Mouse (Mus musculus) 3134 (cell line): ENCODE results near the gene Fam222a.

ENCODE experiments used
- DNase-seq: peaks from one replicate; pipeline ENCODE4 v3.0.0-alpha.2; 2011; ENCODE audit warnings: low spot score; ENCODE audit not compliant: insufficient read length; ENCODE audit errors: extremely low read depth

Fam222a gene

GRCm38 (mm10) chr5:114567565-114568197 lies at the start of gene Fam222a:
Gene Fam222a, plus strand, starts transcription at chr5:114568016.
- DNase-seq: no peak

DNA sequence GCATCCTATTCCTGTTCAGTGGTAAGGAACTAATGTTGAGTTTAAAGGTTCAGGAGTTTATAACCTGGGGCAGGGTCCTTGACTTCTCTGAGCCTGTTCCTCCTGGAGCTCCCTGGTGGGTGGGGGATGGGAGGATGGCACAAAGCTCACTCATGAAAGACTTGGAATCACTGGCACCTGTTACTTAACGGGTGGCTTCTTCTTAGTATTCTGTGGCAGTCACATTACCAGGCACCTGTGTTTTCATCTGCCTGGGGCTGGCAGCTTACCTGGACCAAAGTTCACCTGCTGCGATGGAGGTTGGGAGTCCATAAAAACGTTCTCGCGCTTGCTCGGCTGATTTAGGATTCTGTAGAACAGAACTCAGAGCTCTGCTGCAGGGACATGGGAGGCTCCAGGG lies 39.5 kb upstream of the Fam222a start:
- DNase-seq: no peak

DNA sequence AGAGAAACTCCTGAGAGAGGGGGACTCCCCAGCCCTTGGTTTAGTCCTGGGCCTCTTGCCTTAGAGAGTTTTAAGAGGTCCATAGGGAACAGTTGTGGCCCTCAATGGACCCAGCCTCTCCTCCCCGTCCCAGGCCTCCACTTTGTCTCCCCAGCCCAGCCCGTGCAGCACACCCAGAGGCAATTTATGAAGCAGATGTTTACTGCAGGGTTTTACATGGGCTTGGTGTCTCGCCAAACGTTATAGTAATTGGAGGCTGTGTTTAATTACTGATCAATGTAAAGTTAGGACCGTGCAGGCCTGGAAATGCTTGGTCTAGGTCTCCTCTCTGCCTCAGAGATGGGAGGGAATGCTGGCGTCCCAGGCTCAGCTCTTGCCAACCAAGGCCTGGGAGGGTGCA lies 37.5 kb upstream of the Fam222a start:
- no peak for DNase-seq

DNA sequence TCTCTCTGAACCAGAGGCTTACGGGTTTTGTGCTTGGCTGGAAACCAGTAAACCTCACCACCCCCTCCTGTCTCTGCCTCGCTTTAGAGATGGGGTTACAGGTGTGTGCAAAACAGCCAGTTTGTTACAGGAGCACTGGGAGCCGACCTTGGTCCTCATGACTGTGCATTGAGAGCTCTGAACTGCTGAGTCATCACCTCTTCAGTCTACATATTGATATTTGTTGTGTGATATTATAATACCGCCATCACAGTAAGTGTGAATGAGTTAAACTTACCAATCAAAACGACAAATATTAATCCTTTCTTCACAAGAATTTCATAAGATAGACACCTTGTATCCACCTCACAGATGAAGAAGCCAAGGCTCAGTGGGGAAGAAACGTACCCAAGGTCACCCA lies 35.8 kb upstream of the Fam222a start:
- no peak for DNase-seq

DNA sequence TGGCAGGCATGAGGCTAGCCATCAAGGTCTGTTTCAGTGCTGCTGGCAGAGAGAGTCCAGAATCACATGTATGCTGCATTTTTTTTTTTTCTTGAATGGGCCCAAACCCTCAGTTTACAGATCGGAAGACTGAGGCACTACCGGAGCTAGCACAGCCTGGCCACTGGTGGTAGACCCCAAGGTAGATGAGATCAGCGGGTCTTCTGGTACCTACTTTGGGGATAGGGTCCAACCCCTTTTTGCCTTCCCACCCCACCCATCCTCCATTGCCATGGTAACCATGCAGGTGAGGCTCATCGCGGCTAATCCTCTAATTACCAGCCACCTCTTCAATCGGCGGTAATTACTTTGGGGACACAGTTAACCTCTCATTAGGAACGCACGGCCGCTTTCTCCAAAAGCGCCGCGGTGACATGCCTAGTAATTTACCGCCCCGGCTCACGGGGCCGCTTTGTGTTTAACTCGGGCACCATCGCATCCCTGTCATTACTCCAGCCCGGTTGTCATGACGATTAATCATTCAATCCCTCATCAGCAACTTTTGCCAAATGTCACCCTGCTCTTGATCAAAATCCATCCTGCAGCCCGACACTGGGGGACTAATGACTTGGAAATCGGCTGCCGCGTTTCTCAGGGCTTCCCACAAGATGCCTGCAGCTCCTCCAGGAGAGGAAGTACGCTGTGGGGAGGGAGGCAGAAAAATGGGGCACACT lies 30.4 kb upstream of the Fam222a start:
- no peak for DNase-seq

- DNase-seq: no peak
These were observed 29.8 kb upstream of the Fam222a start for GRCm38 (mm10) chr5:114538021-114538405.

GRCm38 (mm10) chr5:114538752-114539151 lies 29.1 kb upstream of the Fam222a start:
- DNase-seq: no peak

- no peak for DNase-seq
These were observed 28.1 kb upstream of the Fam222a start for GRCm38 (mm10) chr5:114539766-114540165.

DNA sequence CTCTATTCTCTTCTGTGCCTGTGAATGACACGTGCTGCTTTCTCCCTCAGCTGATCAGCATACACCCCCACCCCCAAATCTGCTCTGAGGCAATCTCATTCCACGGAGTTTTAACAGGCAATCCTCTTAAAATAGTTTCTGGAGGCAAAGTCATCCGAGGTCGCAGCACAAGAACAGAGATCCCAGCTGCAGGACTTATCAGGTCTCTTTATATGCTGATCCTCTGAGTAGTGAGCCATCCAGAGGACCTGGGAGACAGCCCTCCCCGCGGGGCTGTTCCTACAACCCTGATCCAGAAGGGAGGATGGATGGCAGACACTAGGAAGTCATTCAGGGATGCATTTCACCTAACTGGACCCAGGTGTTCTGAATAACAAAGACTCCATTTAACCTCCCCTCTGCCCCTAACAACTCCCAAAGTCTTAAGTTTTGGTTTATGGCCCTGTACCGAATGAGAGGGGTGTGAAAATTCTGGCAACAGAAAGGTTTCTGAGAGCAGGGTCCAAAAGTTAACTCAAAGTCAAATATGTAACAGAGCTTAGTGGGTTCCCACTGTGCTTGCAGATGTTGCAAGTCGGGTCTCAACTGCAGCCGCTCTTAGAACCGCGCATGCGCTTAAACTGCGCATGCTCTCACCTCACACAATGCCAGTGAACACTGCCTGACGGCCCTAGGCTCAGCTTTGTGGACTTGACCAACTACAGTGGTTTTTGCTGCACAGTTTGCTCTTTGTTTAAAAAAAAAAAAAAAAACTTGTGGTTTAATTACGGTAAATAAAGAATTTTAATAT lies 26.0 kb upstream of the Fam222a start:
- no peak for DNase-seq

GRCm38 (mm10) chr5:114543656-114544055 lies 24.2 kb upstream of the Fam222a start:
- no peak for DNase-seq

DNA sequence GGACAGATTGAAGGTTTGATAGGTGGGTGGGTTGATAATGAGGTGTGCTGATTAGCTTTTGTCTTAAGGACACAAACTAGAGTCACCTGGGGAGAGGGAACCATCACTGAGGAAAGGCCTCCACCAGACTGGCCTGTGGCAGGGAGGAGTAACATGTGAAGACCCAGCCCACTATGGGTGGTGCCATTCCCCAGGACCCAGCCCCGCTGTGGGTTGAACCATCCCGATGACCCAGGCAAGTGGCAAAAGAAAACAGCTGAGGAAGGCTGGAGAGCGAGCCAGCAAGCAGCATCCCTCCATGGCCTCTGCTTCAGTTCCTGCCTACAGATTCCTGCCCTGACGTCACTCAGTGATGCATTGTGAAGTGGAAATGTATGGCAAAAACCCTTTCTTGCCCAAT lies 23.6 kb upstream of the Fam222a start:
- no peak for DNase-seq

GRCm38 (mm10) chr5:114545076-114545475 lies 22.7 kb upstream of the Fam222a start:
- DNase-seq: no peak

DNA sequence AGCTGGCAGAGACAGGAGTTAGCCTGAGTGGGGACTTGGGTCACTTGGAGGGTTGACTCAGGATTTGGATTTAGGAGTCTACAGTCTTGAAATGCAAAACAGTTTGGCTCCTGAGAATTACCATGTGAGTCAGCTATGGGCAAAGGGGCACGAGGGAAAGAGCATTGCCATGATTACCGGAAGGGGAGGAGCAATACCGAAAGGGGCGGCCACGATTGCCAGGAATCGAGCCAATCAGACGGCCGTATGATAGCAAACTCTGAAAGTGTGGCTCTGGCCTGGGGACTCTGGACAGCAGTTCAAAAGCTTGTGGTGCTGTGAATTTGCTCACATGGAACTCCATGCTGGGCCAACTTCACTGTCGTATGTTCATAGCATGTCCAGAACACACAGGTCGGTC lies 18.8 kb upstream of the Fam222a start:
- DNase-seq: no peak

DNA sequence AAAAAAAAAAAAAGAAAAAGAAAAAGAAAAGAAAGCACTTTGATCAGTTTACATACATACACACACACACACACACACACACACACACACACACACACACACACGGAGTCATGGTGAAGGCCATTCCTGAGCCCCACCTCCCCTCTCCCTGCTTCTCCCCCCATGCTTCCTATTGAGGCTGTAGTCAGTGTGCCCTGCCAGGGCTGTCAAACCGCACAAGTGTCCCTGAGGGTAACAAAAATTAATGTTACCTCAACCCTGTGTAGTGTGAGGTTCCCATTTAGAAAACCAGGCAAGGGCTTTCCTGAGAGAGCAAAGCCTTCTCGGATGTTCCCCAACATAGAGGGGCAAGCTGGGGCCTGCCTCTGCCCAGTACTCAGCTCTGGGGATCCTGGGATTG lies 18.0 kb upstream of the Fam222a start:
- DNase-seq: no peak

DNA sequence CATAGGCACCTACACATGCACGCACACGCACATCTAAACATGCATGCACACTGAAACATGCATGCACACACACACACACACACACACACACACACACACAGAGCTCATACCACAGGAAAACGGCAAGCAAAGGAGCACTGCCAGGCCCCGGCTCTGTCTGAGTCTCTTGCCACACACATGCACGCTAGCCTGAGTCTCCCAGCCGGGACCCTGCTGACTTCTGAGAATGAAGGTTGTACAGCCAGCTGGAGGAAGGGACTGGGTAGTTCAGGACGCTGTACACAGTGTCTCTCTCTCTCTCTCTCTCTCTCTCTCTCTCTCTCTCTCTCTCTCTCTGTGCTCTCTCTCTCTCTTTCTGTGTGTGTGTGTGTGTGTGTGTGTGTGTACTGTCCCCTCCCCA lies 17.4 kb upstream of the Fam222a start:
- DNase-seq: no peak

GRCm38 (mm10) chr5:114550886-114551492 lies 16.8 kb upstream of the Fam222a start:
- DNase-seq: no peak

- no peak for DNase-seq
These were observed 15.2 kb upstream of the Fam222a start for GRCm38 (mm10) chr5:114552507-114553208.

DNA sequence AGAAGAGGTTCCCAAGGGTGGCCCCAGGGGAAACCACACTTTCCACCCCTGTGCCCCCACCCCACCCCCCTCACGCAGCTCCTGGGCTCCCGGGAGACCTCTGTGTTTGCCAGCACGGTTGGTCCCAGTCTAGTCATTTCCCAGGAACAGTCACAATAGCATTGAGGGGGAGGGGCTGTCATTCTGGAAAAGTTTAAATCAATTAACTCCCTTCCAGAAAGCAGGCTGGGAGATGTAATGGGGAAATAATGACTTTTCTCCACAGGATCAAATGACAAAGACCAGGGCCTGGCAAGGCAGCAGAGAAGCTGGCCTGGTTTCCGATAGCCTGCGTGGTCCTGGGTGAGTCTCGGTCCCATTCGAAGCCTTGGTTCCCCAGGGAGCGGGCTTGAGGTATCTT lies 14.1 kb upstream of the Fam222a start:
- DNase-seq: no peak

GRCm38 (mm10) chr5:114555424-114555823 lies 12.4 kb upstream of the Fam222a start:
- no peak for DNase-seq

DNA sequence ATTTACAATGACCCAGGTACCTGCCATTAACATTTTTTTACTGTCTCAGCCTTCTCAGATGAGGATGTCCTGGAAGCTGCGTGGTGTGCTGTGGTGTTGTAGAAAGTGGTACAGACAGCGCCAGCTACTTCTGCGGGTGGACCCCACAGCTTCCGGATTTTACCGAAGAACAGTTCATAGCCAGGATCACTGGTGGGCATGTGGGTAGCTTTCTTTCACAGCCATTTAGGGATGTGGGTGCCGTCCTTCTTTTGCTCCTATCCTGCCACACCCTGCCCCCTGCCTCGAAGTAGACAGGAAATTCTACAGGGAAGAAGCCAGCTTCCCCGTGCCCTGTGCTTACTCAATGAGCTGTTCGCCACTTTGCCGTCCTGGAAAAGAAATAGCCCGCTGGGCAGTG lies 11.7 kb upstream of the Fam222a start:
- no peak for DNase-seq
